In the genomic region with DNA sequence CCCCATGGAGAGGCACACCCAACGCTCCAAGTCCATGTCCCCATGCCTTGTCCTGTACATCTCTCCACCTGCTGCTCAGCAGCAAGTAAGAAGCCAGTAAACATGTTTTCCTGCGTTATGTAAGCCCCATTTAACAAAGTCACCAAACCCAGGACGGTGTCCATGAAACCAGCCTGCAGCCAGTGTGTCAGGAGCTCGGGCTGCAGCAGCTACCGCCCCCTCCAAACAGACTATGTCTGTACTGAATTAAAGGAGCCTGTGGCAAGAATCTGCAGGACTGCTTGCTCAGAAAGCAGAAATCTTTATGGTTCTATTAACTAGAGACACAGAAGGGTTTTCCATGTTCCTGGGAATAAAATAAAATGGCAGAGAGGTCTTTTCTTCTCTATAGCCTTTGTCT, we compare ENCODE assay signal across 17 mouse cellular contexts.
"Had no signal": no experiment of that assay in that cellular context is flagged by ENCODE, and none has a peak within 500 bp of the region (broad histone marks: within the 10 kb centered on the region; RNA-seq: fewer than 3 reads in every experiment).

No protein-coding gene starts in this region.

- H3K27ac ChIP-seq: midbrain, embryonic 10.5 days; midbrain, embryonic 12.5 days; neural tube, embryonic 13.5 days; neural tube, embryonic 15.5 days had no signal

- DNase-seq: lung, adult 18-20 months; lung, embryonic 14.5 days; lung, postnatal 10 days; lung, postnatal 4 days; midbrain, embryonic 14.5 days; retina, postnatal 1 day; right cerebral cortex, postnatal 14 days; right cerebral cortex, postnatal 4 days; spleen, adult 18-20 months; thymus, adult 18-20 months; thymus, postnatal 14 days; thymus, postnatal 36 days had no signal

- H3K4me3 ChIP-seq: midbrain, embryonic 10.5 days; midbrain, embryonic 12.5 days; myocyte; neural tube, embryonic 13.5 days; neural tube, embryonic 15.5 days had no signal
